Mouse (Mus musculus): ENCODE results near the gene Rasl2-9. TPM values are rescaled to one million over a fixed set of nuclear protein-coding genes. Genes with fewer than 3 reads are reported as not detected.

Rasl2-9 gene
- total RNA-seq (2023) = 1 to 10 TPM in 1 of 2 experiments, not detected in 1; 1.1 TPM

DNA sequence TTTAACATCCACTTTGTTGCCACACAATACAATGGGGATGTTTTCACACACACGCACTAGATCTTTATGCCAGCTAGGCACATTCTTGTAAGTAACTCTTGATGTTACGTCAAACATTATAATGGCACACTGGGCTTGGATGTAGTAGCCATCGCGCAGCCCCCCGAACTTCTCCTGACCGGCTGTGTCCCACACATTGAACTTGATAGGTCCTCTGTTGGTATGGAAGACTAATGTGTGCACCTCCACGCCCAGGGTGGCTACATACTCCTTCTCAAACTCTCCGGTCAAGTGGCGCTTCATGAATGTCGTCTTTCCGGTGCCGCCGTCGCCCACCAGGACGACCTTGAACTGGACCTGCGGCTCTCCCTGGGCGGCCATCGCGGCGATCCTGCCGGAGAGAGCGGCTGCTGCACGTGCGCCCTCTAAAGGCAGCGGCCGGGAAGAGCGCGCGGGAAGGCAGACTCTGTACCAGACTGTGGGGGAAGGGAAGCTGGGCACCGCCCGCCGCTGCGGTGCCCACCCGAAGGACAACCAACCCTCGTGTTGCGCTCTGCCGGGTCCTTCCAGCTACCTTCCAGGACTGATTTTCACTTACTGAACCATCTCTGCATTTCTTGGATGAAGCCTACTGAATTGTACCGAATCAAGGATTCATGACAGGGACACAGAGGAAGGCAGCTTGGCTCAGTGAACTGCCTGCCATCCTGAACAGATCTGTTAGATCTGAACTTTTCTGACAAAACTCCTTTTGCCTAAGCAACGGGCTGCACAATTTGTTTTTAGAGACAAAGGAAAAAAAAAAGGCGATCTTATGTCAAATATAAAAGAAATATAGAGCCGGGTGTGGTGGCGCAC is at the start of gene Rasl2-9:
TSS of gene Rasl2-9 (minus strand) at position 402 of the 858 bp plus-strand sequence.

GRCm38 (mm10) chr7:5149570-5149969 is 23.8 kb upstream of the Rasl2-9 start, which contains the start of gene Vmn1r55:
Vmn1r55 (minus strand) TSS chr7:5149670.

DNA sequence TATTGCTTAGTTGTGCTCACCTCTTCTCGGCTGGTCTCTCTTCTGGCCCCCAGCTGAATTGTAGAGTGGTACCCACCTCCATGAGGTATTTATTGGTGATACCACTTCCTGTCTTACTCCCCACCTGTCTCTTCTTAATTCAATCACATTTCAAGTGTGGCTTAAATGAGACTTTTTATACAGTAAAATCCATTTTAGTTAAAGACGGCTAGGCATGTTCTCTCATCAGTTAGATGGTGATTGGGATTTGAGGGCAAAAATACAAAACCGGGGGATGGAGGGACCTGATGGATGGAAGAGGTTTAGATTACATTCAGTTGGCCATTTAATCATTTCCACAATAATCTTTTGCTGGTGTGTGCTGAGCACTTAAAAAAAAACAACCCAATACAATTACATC is 8.9 kb downstream of the Rasl2-9 start, which contains the start of gene Rfpl4:
TSS of gene Rfpl4 (minus strand) at position 101 of the 400 bp plus-strand sequence.

GRCm38 (mm10) chr7:5080010-5080751 is 45.6 kb downstream of the Rasl2-9 start, which contains the start of gene Epn1:
Epn1 (plus strand) TSS chr7:5080235.

Other genes with a start within 250 kb of the Rasl2-9 start
- 10 to 100 TPM; 11.1 to 11.2 TPM for gene Isoc2a, start 248.8 kb downstream of the Rasl2-9 start, total RNA-seq (2023)
- gene Gm36210, start 219.4 kb downstream of the Rasl2-9 start, total RNA-seq (2023) = not detected
- gene Zfp628, start 210.7 kb downstream of the Rasl2-9 start, total RNA-seq (2023) = 10 to 100 TPM; 32.8 to 34.2 TPM
- gene Nat14, start 203.9 kb downstream of the Rasl2-9 start, total RNA-seq (2023) = 10 to 100 TPM in 1 of 2 experiments, 1 to 10 TPM in 1; 6.6 to 10.6 TPM
- under 1 TPM in 1 of 2 experiments, not detected in 1; 0.41 TPM for gene Ssc5d, start 200.2 kb downstream of the Rasl2-9 start, total RNA-seq (2023)
- gene Sbk2, start 161.5 kb downstream of the Rasl2-9 start, total RNA-seq (2023) = under 1 TPM; 0.33 to 0.87 TPM
- gene Sbk3, start 154.8 kb downstream of the Rasl2-9 start, total RNA-seq (2023) = not detected
- gene Zfp579, start 129.8 kb downstream of the Rasl2-9 start, total RNA-seq (2023) = 10 to 100 TPM; 20.7 to 31.7 TPM
- gene Zfp524, start 111.5 kb downstream of the Rasl2-9 start, total RNA-seq (2023) = 10 to 100 TPM; 10.5 to 12.3 TPM
- 10 to 100 TPM; 54.8 to 57.0 TPM for gene Fiz1, start 111.3 kb downstream of the Rasl2-9 start, total RNA-seq (2023)
- gene Gm44973, start 110.5 kb downstream of the Rasl2-9 start, total RNA-seq (2023) = not detected
- 10 to 100 TPM; 47.6 to 56.7 TPM for gene Zfp865, start 105.6 kb downstream of the Rasl2-9 start, total RNA-seq (2023)
- gene Ccdc106, start 105.4 kb downstream of the Rasl2-9 start, total RNA-seq (2023) = not detected
- gene 4632433K11Rik, start 91.8 kb downstream of the Rasl2-9 start, total RNA-seq (2023) = not detected
- gene Zfp784, start 87.5 kb downstream of the Rasl2-9 start, total RNA-seq (2023) = 1 to 10 TPM; 5.8 to 7.0 TPM
- 1 to 10 TPM; 4.0 to 4.5 TPM for gene Zfp580, start 74.4 kb downstream of the Rasl2-9 start, total RNA-seq (2023)
- gene U2af2, start 63.8 kb downstream of the Rasl2-9 start, total RNA-seq (2023) = 100 to 1,000 TPM; 521 to 558 TPM
- 100 to 1,000 TPM; 220 to 234 TPM for gene Epn1, start 45.7 kb downstream of the Rasl2-9 start, total RNA-seq (2023)
- gene Rfpl4, start 9.0 kb downstream of the Rasl2-9 start, total RNA-seq (2023) = not detected
- gene Vmn1r55, start 23.7 kb upstream of the Rasl2-9 start, total RNA-seq (2023) = not detected
- not detected for gene Vmn1r56, start 70.8 kb upstream of the Rasl2-9 start, total RNA-seq (2023)
- not detected for gene Vmn1r57, start 92.5 kb upstream of the Rasl2-9 start, total RNA-seq (2023)
- gene Gm5065, start 224.6 kb upstream of the Rasl2-9 start, total RNA-seq (2023) = not detected
- gene Nlrp2, start 225.1 kb upstream of the Rasl2-9 start, total RNA-seq (2023) = not detected

Data from B cell, adult 67 days (primary cell).